8 mouse cellular contexts compared by ENCODE assay signal in genomic region chr8:87958451-87959319, GRCm38 (mm10). TPM values are rescaled to one million over a fixed set of nuclear protein-coding genes. Genes with fewer than 3 reads are reported as not detected.
DNase-seq lines count a peak whose midpoint lies in the region; ATAC-seq lines count a peak whose summit lies in the region.

No protein-coding gene starts in this region.

- intact Hi-C loops in gastrocnemius, postnatal 14 days (cut with DNase I; ENCODE audit: low total_unique reads) = loop anchor here (10.0 kb wide), 1 partner anchor 64 kb away; no protein-coding TSS in a partner anchor

- peaks cover 3% of the 10 kb centered on the region for H3K27me3 ChIP-seq in hindbrain, embryonic 16.5 days (replicated peaks; ENCODE audit: control insufficient read depth, insufficient read depth, low read length)
- peaks cover 25% of the 10 kb centered on the region for H3K27me3 ChIP-seq in limb, embryonic 13.5 days
- H3K27me3 ChIP-seq in midbrain, embryonic 14.5 days (ENCODE audit: control insufficient read depth, insufficient read depth, low read length) = peaks cover 9% of the 10 kb centered on the region; the same call in 1 of the 2 replicates

- peak overlapping the region; percentile 90 for H3K4me3 ChIP-seq in hindbrain, embryonic 16.5 days (ENCODE audit: low read length)
- H3K4me3 ChIP-seq in limb, embryonic 13.5 days = peak overlapping the region; percentile 89
- H3K4me3 ChIP-seq in midbrain, embryonic 14.5 days (replicated peaks; ENCODE audit: low read depth, low read length) = peak overlapping the region; percentile 95

- under 1% methylated on average over 54 of the region's 115 CpGs for WGBS in hindbrain, embryonic 16.5 days
- WGBS in limb, embryonic 13.5 days = under 1% methylated on average over 63 of the region's 115 CpGs
- under 1% methylated on average over 90 of the region's 115 CpGs for WGBS in midbrain, embryonic 14.5 days

- H3K9ac ChIP-seq in hindbrain, embryonic 16.5 days (ENCODE audit: low read depth, low read length) = peak overlapping the region; percentile 92
- peak overlapping the region; percentile 99 for H3K9ac ChIP-seq in limb, embryonic 13.5 days
- H3K9ac ChIP-seq in midbrain, embryonic 14.5 days (replicated peaks; ENCODE audit: low read length) = peak overlapping the region; percentile 97

- peak overlapping the region; percentile 93 for H3K4me2 ChIP-seq in hindbrain, embryonic 16.5 days (ENCODE audit: low read length)
- H3K4me2 ChIP-seq in limb, embryonic 13.5 days (replicated peaks) = peak overlapping the region; percentile 94
- peak overlapping the region; percentile 87 for H3K4me2 ChIP-seq in midbrain, embryonic 14.5 days (ENCODE audit: low read length)

- DNase-seq in urinary bladder, adult 18-20 months (ENCODE audit: low spot score in 2 of 2) = peak; percentile 74 to 80
- DNase-seq in urinary bladder, postnatal 10 days (ENCODE audit: low spot score) = no peak
- DNase-seq in gastrocnemius, postnatal 14 days = peak; percentile 80
- DNase-seq in midbrain, embryonic 14.5 days = peak; percentile 87
- peak; percentile 83 for DNase-seq in yolk sac, embryonic 10.5 days (ENCODE audit: low spot score)

- ATAC-seq in common myeloid progenitor, adult 5-6 weeks (replicated peaks; ENCODE audit: low read depth, poor library complexity, severe bottlenecking) = peak; percentile 47; the same call in 1 of the 2 replicates
- ATAC-seq in hindbrain, embryonic 16.5 days = peak; percentile 41
- ATAC-seq in limb, embryonic 13.5 days (ENCODE audit: low FRiP score, low read depth) = peak; percentile 52
- peak; percentile 49 for ATAC-seq in midbrain, embryonic 14.5 days (ENCODE audit: low FRiP score, low TSS enrichment)

- peaks cover 57% of the 10 kb centered on the region for H3K4me1 ChIP-seq in hindbrain, embryonic 16.5 days (ENCODE audit: control insufficient read depth, insufficient read depth, low read depth, low read length)
- peaks cover 68% of the 10 kb centered on the region for H3K4me1 ChIP-seq in limb, embryonic 13.5 days
- peaks cover 65% of the 10 kb centered on the region for H3K4me1 ChIP-seq in midbrain, embryonic 14.5 days (ENCODE audit: control insufficient read depth, insufficient read depth, low read length)

- H3K9me3 ChIP-seq in hindbrain, embryonic 16.5 days (ENCODE audit: control insufficient read depth, low read length) = no peaks in the 10 kb centered on the region
- H3K9me3 ChIP-seq in limb, embryonic 13.5 days = no peaks in the 10 kb centered on the region
- H3K9me3 ChIP-seq in midbrain, embryonic 14.5 days (ENCODE audit: control insufficient read depth, low read length) = no peaks in the 10 kb centered on the region

- peak overlapping the region; percentile 96 for H3K27ac ChIP-seq in hindbrain, embryonic 16.5 days (ENCODE audit: low read depth, low read length)
- H3K27ac ChIP-seq in limb, embryonic 13.5 days = peak overlapping the region; percentile 99
- H3K27ac ChIP-seq in midbrain, embryonic 14.5 days (replicated peaks; ENCODE audit: low read depth, low read length) = peak overlapping the region; percentile 98

- no peaks in the 10 kb centered on the region for H3K36me3 ChIP-seq in hindbrain, embryonic 16.5 days (ENCODE audit: control insufficient read depth, insufficient read depth, low read length)
- no peaks in the 10 kb centered on the region for H3K36me3 ChIP-seq in limb, embryonic 13.5 days
- no peaks in the 10 kb centered on the region for H3K36me3 ChIP-seq in midbrain, embryonic 14.5 days (ENCODE audit: control insufficient read depth, insufficient read depth, low read length)

RNA-seq across cellular contexts. Expression of gene Zfp423, which starts 0.7 kb away (rescaled TPM):
- not detected in 2 replicates for total RNA-seq in common myeloid progenitor, adult 5-6 weeks (2017)
- 10 to 100 TPM; 15.7 to 15.9 TPM for total RNA-seq in gastrocnemius, postnatal 14 days (2021)
- polyA plus RNA-seq in hindbrain, embryonic 16.5 days (2015; fragmentation: Nextera tagmentation; extraction: Ambion mirVana) = 21.6 and 26.4 TPM in 2 replicates
- polyA plus RNA-seq in limb, embryonic 13.5 days (2015; fragmentation: Nextera tagmentation; extraction: Ambion mirVana) = 26.4 and 27.2 TPM in 2 replicates
- polyA plus RNA-seq in midbrain, embryonic 14.5 days (2014; fragmentation: Nextera tagmentation; extraction: Ambion mirVana) = 44.0 and 63.0 TPM in 2 replicates
